In genomic region chr3:78581100-78581499, GRCm38 (mm10) we compare ENCODE assay signal across 12 mouse cellular contexts.
DNase-seq lines count a peak whose midpoint lies in the region; ATAC-seq lines count a peak whose summit lies in the region.
"Had no signal": no experiment of that assay in that cellular context is flagged by ENCODE, and none has a peak within 500 bp of the region (broad histone marks: within the 10 kb centered on the region; RNA-seq: fewer than 3 reads in every experiment).

No protein-coding gene starts in this region.

- H3K27me3 ChIP-seq in hindbrain, embryonic 10.5 days (ENCODE audit: insufficient read depth, poor library complexity, severe bottlenecking) = no peaks in the 10 kb centered on the region
- H3K27me3 ChIP-seq in hindbrain, embryonic 14.5 days (ENCODE audit: control insufficient read depth, insufficient read depth, low read length) = no peaks in the 10 kb centered on the region
- H3K27me3 ChIP-seq in lung, embryonic 15.5 days = no peaks in the 10 kb centered on the region
- H3K27me3 ChIP-seq in embryonic facial prominence, embryonic 14.5 days (replicated peaks; ENCODE audit: control insufficient read depth, insufficient read depth, low read length) = no peaks in the 10 kb centered on the region
- H3K27me3 ChIP-seq: megakaryocyte, embryonic 14.5 days had no signal

- WGBS in hindbrain, embryonic 10.5 days = 62% methylated on average over 3 of the region's 3 CpGs
- 57% methylated on average over 3 of the region's 3 CpGs for whole genome bisulfite sequencing in hindbrain, embryonic 14.5 days
- 24% methylated on average over 3 of the region's 3 CpGs for WGBS in lung, embryonic 15.5 days
- WGBS in embryonic facial prominence, embryonic 14.5 days = 37% methylated on average over 3 of the region's 3 CpGs

- H3K9ac ChIP-seq in hindbrain, embryonic 14.5 days = no peak overlapping the region
- H3K9ac ChIP-seq in lung, embryonic 15.5 days = no peak overlapping the region
- no peak overlapping the region for H3K9ac ChIP-seq in embryonic facial prominence, embryonic 14.5 days (ENCODE audit: low read depth, low read length)

- ATAC-seq in hindbrain, embryonic 14.5 days (ENCODE audit: low FRiP score) = no peak; the same call in 1 of the 2 replicates
- ATAC-seq in lung, embryonic 15.5 days (ENCODE audit: borderline replicate concordance, extremely low read depth, low FRiP score, low TSS enrichment) = peak; percentile 88
- ATAC-seq in embryonic facial prominence, embryonic 14.5 days (ENCODE audit: low read depth) = peak; percentile 92

- H3K27ac ChIP-seq in hindbrain, embryonic 10.5 days = peak overlapping the region; percentile 12; the same call in 1 of the 2 replicates
- H3K27ac ChIP-seq in hindbrain, embryonic 14.5 days = no peak overlapping the region
- H3K27ac ChIP-seq in lung, embryonic 15.5 days = peak overlapping the region; percentile 66
- no peak overlapping the region for H3K27ac ChIP-seq in embryonic facial prominence, embryonic 14.5 days (replicated peaks; ENCODE audit: low read depth, low read length)

- no peaks in the 10 kb centered on the region for H3K36me3 ChIP-seq in hindbrain, embryonic 10.5 days
- H3K36me3 ChIP-seq in hindbrain, embryonic 14.5 days (replicated peaks; ENCODE audit: control insufficient read depth, insufficient read depth) = no peaks in the 10 kb centered on the region
- no peaks in the 10 kb centered on the region for H3K36me3 ChIP-seq in lung, embryonic 15.5 days
- no peaks in the 10 kb centered on the region for H3K36me3 ChIP-seq in embryonic facial prominence, embryonic 14.5 days (ENCODE audit: control insufficient read depth, insufficient read depth, low read length)

- no peak overlapping the region for H3K4me3 ChIP-seq in hindbrain, embryonic 10.5 days
- no peak overlapping the region for H3K4me3 ChIP-seq in hindbrain, embryonic 14.5 days (replicated peaks; ENCODE audit: low read length)
- H3K4me3 ChIP-seq in lung, embryonic 15.5 days = no peak overlapping the region
- H3K4me3 ChIP-seq in embryonic facial prominence, embryonic 14.5 days (ENCODE audit: low read depth, low read length) = no peak overlapping the region
- H3K4me3 ChIP-seq: megakaryocyte, embryonic 14.5 days; myocyte had no signal

- no peak overlapping the region for H3K4me2 ChIP-seq in hindbrain, embryonic 14.5 days (replicated peaks)
- H3K4me2 ChIP-seq in lung, embryonic 15.5 days = no peak overlapping the region
- H3K4me2 ChIP-seq in embryonic facial prominence, embryonic 14.5 days (ENCODE audit: low read depth, low read length) = no peak overlapping the region

- no peak for DNase-seq in hindbrain, embryonic 10.5 days (ENCODE audit: low spot score)
- DNase-seq in hindbrain, embryonic 14.5 days (ENCODE audit: low spot score) = no peak
- no peak for DNase-seq in lung, postnatal 25 days (ENCODE audit: low spot score)
- peak; percentile 90 for DNase-seq in embryonic facial prominence, embryonic 14.5 days (ENCODE audit: low spot score)
- peak; percentile 12 for DNase-seq in lung, postnatal 36 days
- no peak for DNase-seq in adrenal gland, adult 8-10 months
- DNase-seq in cerebellum, adult 11 months = no peak
- DNase-seq: cerebellum, adult 9-11 months; heart, adult 11 months had no signal

- peaks cover 4% of the 10 kb centered on the region; the same call in 1 of the 2 replicates for H3K4me1 ChIP-seq in hindbrain, embryonic 10.5 days (replicated peaks)
- no peaks in the 10 kb centered on the region for H3K4me1 ChIP-seq in hindbrain, embryonic 14.5 days (replicated peaks; ENCODE audit: control insufficient read depth, insufficient read depth, low read length)
- peaks cover 5% of the 10 kb centered on the region; the same call in 1 of the 2 replicates for H3K4me1 ChIP-seq in lung, embryonic 15.5 days
- H3K4me1 ChIP-seq in embryonic facial prominence, embryonic 14.5 days (ENCODE audit: control insufficient read depth, insufficient read depth, low read length) = 0 out of 2 replicates have a peak, but pooled peaks cover 9% of the 10 kb centered on the region
- H3K4me1 ChIP-seq: megakaryocyte, embryonic 14.5 days had no signal

- no peaks in the 10 kb centered on the region for H3K9me3 ChIP-seq in hindbrain, embryonic 10.5 days
- H3K9me3 ChIP-seq in hindbrain, embryonic 14.5 days (ENCODE audit: control insufficient read depth, low read length) = no peaks in the 10 kb centered on the region
- H3K9me3 ChIP-seq in lung, embryonic 15.5 days = no peaks in the 10 kb centered on the region
- no peaks in the 10 kb centered on the region for H3K9me3 ChIP-seq in embryonic facial prominence, embryonic 14.5 days (ENCODE audit: control insufficient read depth, low read length)
- H3K9me3 ChIP-seq: megakaryocyte, embryonic 14.5 days had no signal

Comparison
In these comparisons a context has a peak if more than half of its experiments do, and no peak if none do; other contexts are left out.
1. DNase-seq: peak in embryonic facial prominence, embryonic 14.5 days (single experiment) and lung, postnatal 36 days (single experiment); none in hindbrain, embryonic 10.5 days (single experiment), hindbrain, embryonic 14.5 days (single experiment), lung, postnatal 25 days (single experiment), adrenal gland, adult 8-10 months (single experiment) and cerebellum, adult 11 months (single experiment).
2. H3K27ac ChIP-seq: peak in hindbrain, embryonic 10.5 days (single experiment) and lung, embryonic 15.5 days (single experiment); none in hindbrain, embryonic 14.5 days (single experiment) and embryonic facial prominence, embryonic 14.5 days (single experiment).